ENCODE assay signal across 12 mouse cellular contexts in genomic region chr11:95420880-95421435, GRCm38 (mm10).
"Had no signal": no experiment of that assay in that cellular context is flagged by ENCODE, and none has a peak within 500 bp of the region (broad histone marks: within the 10 kb centered on the region; RNA-seq: fewer than 3 reads in every experiment).

No protein-coding gene starts in this region.

- DNase-seq: kidney, adult 9 months; liver, embryonic 13.5 days; lung, adult 18-20 months; retina, postnatal 1 day; right cerebral cortex, postnatal 4 days; spleen, adult 18-20 months; thymus, adult 18-20 months; thymus, postnatal 14 days had no signal

- H3K27ac ChIP-seq: limb, embryonic 15.5 days; liver, embryonic 13.5 days; midbrain, embryonic 12.5 days; neural tube, embryonic 13.5 days had no signal

- ATAC-seq: midbrain, embryonic 16.5 days had no signal

- H3K9ac ChIP-seq: limb, embryonic 15.5 days; liver, embryonic 13.5 days; midbrain, embryonic 12.5 days; neural tube, embryonic 13.5 days had no signal

- H3K4me3 ChIP-seq: limb, embryonic 15.5 days; liver, embryonic 13.5 days; midbrain, embryonic 12.5 days; neural tube, embryonic 13.5 days had no signal

- H3K36me3 ChIP-seq: midbrain, embryonic 12.5 days had no signal

- H3K9me3 ChIP-seq: limb, embryonic 15.5 days; liver, embryonic 13.5 days; midbrain, embryonic 12.5 days; neural tube, embryonic 13.5 days had no signal

- H3K4me2 ChIP-seq: limb, embryonic 15.5 days; liver, embryonic 13.5 days; midbrain, embryonic 12.5 days; neural tube, embryonic 13.5 days had no signal

- H3K27me3 ChIP-seq: limb, embryonic 15.5 days; liver, embryonic 13.5 days; midbrain, embryonic 12.5 days; neural tube, embryonic 13.5 days had no signal
